Mouse (Mus musculus) heart, embryonic 14.5 days (tissue): ENCODE measurements around the gene Rnf130. TPM values are rescaled to one million over a fixed set of nuclear protein-coding genes. Genes with fewer than 3 reads are reported as not detected.

Source experiments
- ATAC-seq: fragments of 200-750 bp; cut with Nextera tagmentation; 2 replicates; pipeline ENCODE4 v1.8.0; 2017; ENCODE audit warnings: low read depth, moderate TSS enrichment; ENCODE audit not compliant: insufficient number of reproducible peaks, insufficient read depth, low FRiP score
- H3K27ac ChIP-seq, 2 experiments: fragments of 200-500 bp in 1 of 2; fragments of 300-500 bp in 1 of 2; sonication (generic) in 1 of 2; replicated peaks in 1 of 2; 2 replicates each; pipeline ENCODE4 v1.5.1; 2012 to 2014; ENCODE audit warnings: low read depth in 2 of 2, low read length in 2 of 2, control low read depth in 1 of 2, mild to moderate bottlenecking in 1 of 2, mixed read lengths in 1 of 2; ENCODE audit not compliant: control insufficient read depth in 1 of 2, insufficient read depth in 1 of 2
- H3K27me3 ChIP-seq: fragments of 300-500 bp; sonication (generic); 2 replicates; pipeline ENCODE4 v1.6.1; 2014; ENCODE audit warnings: mild to moderate bottlenecking, low read length, control low read depth; ENCODE audit not compliant: control insufficient read depth, insufficient read depth
- H3K36me3 ChIP-seq: fragments of 300-500 bp; sonication (generic); 2 replicates; pipeline ENCODE4 v1.6.1; 2014; ENCODE audit warnings: mild to moderate bottlenecking, control low read depth, low read length, mixed read lengths; ENCODE audit not compliant: control insufficient read depth, insufficient read depth
- H3K4me1 ChIP-seq, 2 experiments: fragments of 200-500 bp in 1 of 2; fragments of 300-500 bp in 1 of 2; sonication (generic) in 1 of 2; 2 replicates each; pipeline ENCODE4 v1.6.1; 2012 to 2014; ENCODE audit warnings: low read length in 2 of 2, control low read depth in 1 of 2, mixed read lengths in 1 of 2; ENCODE audit not compliant: control insufficient read depth in 2 of 2, insufficient read depth in 2 of 2
- H3K4me2 ChIP-seq: fragments of 300-500 bp; sonication (generic); 2 replicates; pipeline ENCODE4 v1.6.1; 2014; ENCODE audit warnings: mild to moderate bottlenecking, low read length
- H3K4me3 ChIP-seq, 2 experiments: fragments of 200-500 bp in 1 of 2; fragments of 300-500 bp in 1 of 2; sonication (generic) in 1 of 2; 2 replicates each; pipeline ENCODE4 v1.5.1; 2012 to 2014; ENCODE audit warnings: low read length in 2 of 2, mild to moderate bottlenecking in 2 of 2, control low read depth in 1 of 2, low read depth in 1 of 2, moderate library complexity in 1 of 2; ENCODE audit not compliant: control insufficient read depth in 1 of 2, insufficient read depth in 1 of 2
- H3K9ac ChIP-seq: fragments of 300-500 bp; sonication (generic); 2 replicates; pipeline ENCODE4 v1.6.1; 2014; ENCODE audit warnings: mild to moderate bottlenecking, low read length
- H3K9me3 ChIP-seq: fragments of 300-500 bp; sonication (generic); 2 replicates; pipeline ENCODE4 v1.6.1; 2016; ENCODE audit warnings: low read length, control low read depth; ENCODE audit not compliant: control insufficient read depth
- WGBS: fragments of 180-500 bp; shearing (Covaris S2); extraction: QIAGEN DNeasy Blood & Tissue Kit; methylation state at CpG from one replicate; pipeline ENCODE4 v1.1.7; 2014; 5-methylcytosine and 5-hydroxymethylcytosine counted together
- polyA plus RNA-seq: library from polyadenylated mRNA; unstranded; fragments of >200 nt; fragmentation: Nextera tagmentation; extraction: Ambion mirVana; gene quantifications from 2 replicates; pipeline ENCODE4 v1.2.1, GENCODE M21; 2014

Gene Rnf130
- polyA plus RNA-seq, 1 experiment from 2014 or later: 40.0 TPM

GRCm38 (mm10) chr11:50122631-50123081, 97.5 kb downstream of the Rnf130 start:
- Histone ChIP-seq H3K27ac (no peak overlapping the region), H3K9ac (no peak overlapping the region), H3K4me3 (no peak overlapping the region), H3K36me3 (peaks cover 10% of the 10 kb centered on the region), H3K27me3 (no peaks in the 10 kb centered on the region), H3K9me3 (no peaks in the 10 kb centered on the region), H3K4me1 (no peaks in the 10 kb centered on the region), H3K4me2 (no peak overlapping the region)
- 88% methylated on average over 8 of the region's 8 CpGs for WGBS
- no peak for ATAC-seq

GRCm38 (mm10) chr11:50127781-50128180, 102.6 kb downstream of the Rnf130 start:
- Histone ChIP-seq H3K4me1 (peaks cover 11% of the 10 kb centered on the region in 2 experiments), H3K36me3 (no peaks in the 10 kb centered on the region), H3K4me3 (no peak overlapping the region), H3K27me3 (no peaks in the 10 kb centered on the region), H3K27ac (no peak overlapping the region), H3K9ac (no peak overlapping the region), H3K9me3 (no peaks in the 10 kb centered on the region), H3K4me2 (peak overlapping the region; percentile 49)
- 7% methylated on average over 10 of the region's 10 CpGs for WGBS
- no peak for ATAC-seq

- Histone ChIP-seq H3K9me3 (no peaks in the 10 kb centered on the region), H3K36me3 (peaks cover 11% of the 10 kb centered on the region), H3K4me3 (peak within 1 kb of the TSS; percentile 74 to 80), H3K27me3 (no peaks in the 10 kb centered on the region), H3K9ac (peak within 1 kb of the TSS; percentile 96), H3K4me2 (peak within 1 kb of the TSS; percentile 90), H3K4me1 (peaks cover 11 to 14% of the 10 kb centered on the region in 2 experiments), H3K27ac (peak within 1 kb of the TSS; percentile 92 to 95)
- WGBS: 1% methylated on average over 66 of the region's 77 CpGs
- peak; percentile 89 for ATAC-seq
These were observed 105.9 kb downstream of the Rnf130 start, which contains the start of gene Tbc1d9b for GRCm38 (mm10) chr11:50130811-50131766. Gene Tbc1d9b, plus strand, starts transcription at chr11:50131396.

- H3K4me2 ChIP-seq: peak overlapping the region; percentile 90
- 11% methylated on average over 10 of the region's 10 CpGs for WGBS
- ATAC-seq: no peak
- peak overlapping the region; percentile 57 to 92; a peak in 3 of 4 replicates for H3K27ac ChIP-seq
- H3K4me3 ChIP-seq: peak overlapping the region; percentile 74 to 80
- H3K4me1 ChIP-seq: peaks cover 11 to 14% of the 10 kb centered on the region in 2 experiments
- peak overlapping the region; percentile 96 for H3K9ac ChIP-seq
- H3K9me3 ChIP-seq: no peaks in the 10 kb centered on the region
- no peaks in the 10 kb centered on the region for H3K27me3 ChIP-seq
- H3K36me3 ChIP-seq: peaks cover 18% of the 10 kb centered on the region
These were observed 106.7 kb downstream of the Rnf130 start for GRCm38 (mm10) chr11:50131801-50132201.

GRCm38 (mm10) chr11:50132265-50132664, 107.1 kb downstream of the Rnf130 start:
- peaks cover 11 to 14% of the 10 kb centered on the region in 2 experiments for H3K4me1 ChIP-seq
- no peaks in the 10 kb centered on the region for H3K27me3 ChIP-seq
- 86% methylated on average over 6 of the region's 6 CpGs for WGBS
- ATAC-seq: no peak
- H3K27ac ChIP-seq: peak overlapping the region in 1 of 2 experiments; percentile 92; a peak in 1 of 4 replicates
- no peaks in the 10 kb centered on the region for H3K9me3 ChIP-seq
- peak overlapping the region; percentile 90 for H3K4me2 ChIP-seq
- peak overlapping the region; percentile 96 for H3K9ac ChIP-seq
- H3K36me3 ChIP-seq: peaks cover 23% of the 10 kb centered on the region
- H3K4me3 ChIP-seq: peak overlapping the region; percentile 74 to 80

GRCm38 (mm10) chr11:50134136-50134859, 109.2 kb downstream of the Rnf130 start:
- no peak overlapping the region for H3K27ac ChIP-seq

GRCm38 (mm10) chr11:50138206-50138822, 113.2 kb downstream of the Rnf130 start:
- WGBS: 62% methylated on average over 10 of the region's 10 CpGs
- Histone ChIP-seq H3K4me2 (no peak overlapping the region), H3K36me3 (peaks cover 83% of the 10 kb centered on the region), H3K9ac (no peak overlapping the region), H3K27ac (no peak overlapping the region), H3K4me3 (no peak overlapping the region), H3K27me3 (no peaks in the 10 kb centered on the region), H3K9me3 (no peaks in the 10 kb centered on the region), H3K4me1 (peaks cover 0 to 3% of the 10 kb centered on the region in 2 experiments; a peak in 2 of 4 replicates)
- ATAC-seq: no peak

More at GRCm38 (mm10) chr11:50134136-50134859, 109.2 kb downstream of the Rnf130 start:
- H3K4me1 ChIP-seq: peaks cover 11 to 14% of the 10 kb centered on the region in 2 experiments
- WGBS: 61% methylated on average over 10 of the region's 10 CpGs
- no peaks in the 10 kb centered on the region for H3K27me3 ChIP-seq
- H3K36me3 ChIP-seq: peaks cover 43% of the 10 kb centered on the region
- no peak overlapping the region for H3K4me2 ChIP-seq
- no peak overlapping the region for H3K9ac ChIP-seq
- no peaks in the 10 kb centered on the region for H3K9me3 ChIP-seq
- no peak for ATAC-seq
- no peak overlapping the region for H3K4me3 ChIP-seq
